14 mouse cellular contexts compared by ENCODE assay signal in genomic region chr12:40434101-40434500, GRCm38 (mm10). TPM values are rescaled to one million over a fixed set of nuclear protein-coding genes. Genes with fewer than 3 reads are reported as not detected.
DNase-seq lines count a peak whose midpoint lies in the region; ATAC-seq and TF ChIP-seq lines count a peak whose summit lies in the region.
"Had no signal": no experiment of that assay in that cellular context is flagged by ENCODE, and none has a peak within 500 bp of the region (broad histone marks: within the 10 kb centered on the region; RNA-seq: fewer than 3 reads in every experiment).

No protein-coding gene starts in this region.

- no peak overlapping the region for H3K4me2 ChIP-seq in hindbrain, postnatal 0 days (ENCODE audit: low read depth, low read length)
- no peak overlapping the region for H3K4me2 ChIP-seq in hindbrain, embryonic 13.5 days
- no peak overlapping the region for H3K4me2 ChIP-seq in midbrain, postnatal 0 days (ENCODE audit: low read depth, low read length, poor library complexity, severe bottlenecking)
- H3K4me2 ChIP-seq in midbrain, embryonic 16.5 days (ENCODE audit: low read length), result no peak overlapping the region
- H3K4me2 ChIP-seq: liver, embryonic 12.5 days had no signal

- no peak for ATAC-seq in hindbrain, postnatal 0 days
- ATAC-seq in hindbrain, embryonic 13.5 days (ENCODE audit: low FRiP score), result no peak
- no peak for ATAC-seq in midbrain, postnatal 0 days (ENCODE audit: low FRiP score)
- ATAC-seq in midbrain, embryonic 16.5 days, result no peak
- ATAC-seq: liver, embryonic 12.5 days had no signal

- H3K9ac ChIP-seq in hindbrain, postnatal 0 days (replicated peaks; ENCODE audit: low read length), result no peak overlapping the region
- no peak overlapping the region for H3K9ac ChIP-seq in hindbrain, embryonic 13.5 days
- H3K9ac ChIP-seq in midbrain, postnatal 0 days (replicated peaks; ENCODE audit: low read length, poor library complexity, severe bottlenecking), result no peak overlapping the region
- no peak overlapping the region for H3K9ac ChIP-seq in midbrain, embryonic 16.5 days (ENCODE audit: low read depth, low read length)
- H3K9ac ChIP-seq: liver, embryonic 12.5 days had no signal

- WGBS in hindbrain, postnatal 0 days, result 31% methylated on average over 3 of the region's 3 CpGs
- WGBS in hindbrain, embryonic 13.5 days, result 58% methylated on average over 3 of the region's 3 CpGs
- 51% methylated on average over 3 of the region's 3 CpGs for WGBS in midbrain, postnatal 0 days
- 79% methylated on average over 3 of the region's 3 CpGs for WGBS in midbrain, embryonic 10.5 days
- 50% methylated on average over 3 of the region's 3 CpGs for WGBS in midbrain, embryonic 16.5 days

- H3K4me1 ChIP-seq in hindbrain, postnatal 0 days (ENCODE audit: insufficient read depth, low read length), result no peaks in the 10 kb centered on the region; the same call in 1 of the 2 replicates
- peaks cover 27% of the 10 kb centered on the region for H3K4me1 ChIP-seq in hindbrain, embryonic 13.5 days (replicated peaks)
- no peaks in the 10 kb centered on the region for H3K4me1 ChIP-seq in midbrain, postnatal 0 days (ENCODE audit: insufficient read depth, low read length)
- peaks cover 46% of the 10 kb centered on the region for H3K4me1 ChIP-seq in midbrain, embryonic 10.5 days
- H3K4me1 ChIP-seq in midbrain, embryonic 16.5 days (ENCODE audit: control insufficient read depth, insufficient read depth, low read length), result peaks cover 2% of the 10 kb centered on the region; the same call in 1 of the 2 replicates

- H3K4me3 ChIP-seq in hindbrain, postnatal 0 days (ENCODE audit: low read length), result no peak overlapping the region
- H3K4me3 ChIP-seq in hindbrain, embryonic 13.5 days, result no peak overlapping the region
- H3K4me3 ChIP-seq in midbrain, postnatal 0 days (ENCODE audit: low read depth, low read length), result no peak overlapping the region
- H3K4me3 ChIP-seq in midbrain, embryonic 10.5 days, result no peak overlapping the region
- no peak overlapping the region for H3K4me3 ChIP-seq in midbrain, embryonic 16.5 days (ENCODE audit: low read depth, low read length)
- H3K4me3 ChIP-seq: embryonic facial prominence, embryonic 10.5 days; gastrocnemius, adult 2 months; liver, embryonic 12.5 days had no signal

- no peaks in the 10 kb centered on the region for H3K36me3 ChIP-seq in hindbrain, postnatal 0 days (ENCODE audit: insufficient read depth, low read length)
- H3K36me3 ChIP-seq in hindbrain, embryonic 13.5 days, result no peaks in the 10 kb centered on the region
- no peaks in the 10 kb centered on the region for H3K36me3 ChIP-seq in midbrain, postnatal 0 days (ENCODE audit: insufficient read depth, low read length)
- H3K36me3 ChIP-seq in midbrain, embryonic 10.5 days, result no peaks in the 10 kb centered on the region
- H3K36me3 ChIP-seq in midbrain, embryonic 16.5 days (ENCODE audit: control insufficient read depth, insufficient read depth, low read length), result no peaks in the 10 kb centered on the region
- H3K36me3 ChIP-seq: embryonic facial prominence, embryonic 10.5 days; liver, embryonic 12.5 days had no signal

- no peak for TF ChIP-seq CTCF in hindbrain, postnatal 0 days (IDR thresholded peaks at IDR 0.05; ENCODE audit: low read depth)
- TF ChIP-seq CTCF in midbrain, postnatal 0 days (IDR thresholded peaks at IDR 0.05), result no peak

- peak; percentile 34 for DNase-seq in cerebellum, adult 9-10 months
- no peak for DNase-seq in cerebellum, adult 8-10 months
- DNase-seq in hindbrain, postnatal 0 days (ENCODE audit: low spot score), result peak; percentile 34
- peak; percentile 24 for DNase-seq in midbrain, postnatal 0 days (ENCODE audit: low spot score)
- no peak for DNase-seq in midbrain, embryonic 10.5 days (ENCODE audit: low spot score)
- no peak for DNase-seq in left cerebral cortex, adult 18-20 months (ENCODE audit: low spot score in 2 of 2)
- DNase-seq: cerebellum, adult 9-11 months; gastrocnemius, adult 2 months; heart, postnatal 36 days; right cerebral cortex, postnatal 14 days had no signal

- no peak overlapping the region for H3K27ac ChIP-seq in hindbrain, postnatal 0 days
- no peak overlapping the region for H3K27ac ChIP-seq in hindbrain, embryonic 13.5 days
- H3K27ac ChIP-seq in midbrain, postnatal 0 days (ENCODE audit: low read depth, low read length), result no peak overlapping the region
- H3K27ac ChIP-seq in midbrain, embryonic 10.5 days (replicated peaks), result no peak overlapping the region
- H3K27ac ChIP-seq in midbrain, embryonic 16.5 days (ENCODE audit: low read length), result no peak overlapping the region
- H3K27ac ChIP-seq: embryonic facial prominence, embryonic 10.5 days; gastrocnemius, adult 2 months; liver, embryonic 12.5 days had no signal

- H3K9me3 ChIP-seq in hindbrain, postnatal 0 days (ENCODE audit: low read length), result no peaks in the 10 kb centered on the region
- no peaks in the 10 kb centered on the region for H3K9me3 ChIP-seq in hindbrain, embryonic 13.5 days
- no peaks in the 10 kb centered on the region for H3K9me3 ChIP-seq in midbrain, postnatal 0 days (ENCODE audit: low read length)
- H3K9me3 ChIP-seq in midbrain, embryonic 10.5 days (replicated peaks), result no peaks in the 10 kb centered on the region
- no peaks in the 10 kb centered on the region for H3K9me3 ChIP-seq in midbrain, embryonic 16.5 days (replicated peaks; ENCODE audit: control insufficient read depth, low read length, poor library complexity, severe bottlenecking)
- H3K9me3 ChIP-seq: embryonic facial prominence, embryonic 10.5 days; liver, embryonic 12.5 days had no signal

- no peaks in the 10 kb centered on the region for H3K27me3 ChIP-seq in hindbrain, postnatal 0 days (ENCODE audit: insufficient read depth, low read length)
- H3K27me3 ChIP-seq in hindbrain, embryonic 13.5 days, result no peaks in the 10 kb centered on the region
- H3K27me3 ChIP-seq in midbrain, postnatal 0 days (ENCODE audit: insufficient read depth, low read length), result no peaks in the 10 kb centered on the region
- no peaks in the 10 kb centered on the region for H3K27me3 ChIP-seq in midbrain, embryonic 10.5 days (ENCODE audit: low read depth, poor library complexity, severe bottlenecking)
- no peaks in the 10 kb centered on the region for H3K27me3 ChIP-seq in midbrain, embryonic 16.5 days (ENCODE audit: control insufficient read depth, insufficient read depth, low read depth, low read length)
- H3K27me3 ChIP-seq: liver, embryonic 12.5 days had no signal

RNA-seq across cellular contexts. Expression of gene Zfp277, which starts 11.6 kb away (rescaled TPM):
- 21.6 and 24.6 TPM in 2 replicates for total RNA-seq in hindbrain, postnatal 0 days (2014; rRNA removed)
- polyA plus RNA-seq in hindbrain, postnatal 0 days (2015; fragmentation: Nextera tagmentation; extraction: Ambion mirVana), result 31.1 and 32.9 TPM in 2 replicates
- 29.9 TPM in 2 replicates for polyA plus RNA-seq in hindbrain, embryonic 13.5 days (2015; fragmentation: Nextera tagmentation; extraction: Ambion mirVana)
- total RNA-seq in midbrain, postnatal 0 days (2014; rRNA removed), result 22.9 and 26.3 TPM in 2 replicates
- 29.9 and 31.4 TPM in 2 replicates for polyA plus RNA-seq in midbrain, postnatal 0 days (2015; fragmentation: Nextera tagmentation; extraction: Ambion mirVana)
- polyA plus RNA-seq in midbrain, embryonic 10.5 days (2016; fragmentation: Nextera tagmentation; extraction: Ambion mirVana), result 38.3 and 39.6 TPM in 2 replicates
- 10 to 100 TPM; 19.2 to 19.7 TPM for total RNA-seq in left cerebral cortex, adult 18-20 months (2021)
- 30.1 TPM in 2 replicates for polyA plus RNA-seq in midbrain, embryonic 16.5 days (2015; fragmentation: Nextera tagmentation; extraction: Ambion mirVana)

RNA-seq across cellular contexts. Expression of gene Dock4, which starts 11.7 kb away (rescaled TPM):
- total RNA-seq in hindbrain, postnatal 0 days (2014; rRNA removed), result 25.9 and 30.7 TPM in 2 replicates
- 16.4 and 16.7 TPM in 2 replicates for polyA plus RNA-seq in hindbrain, postnatal 0 days (2015; fragmentation: Nextera tagmentation; extraction: Ambion mirVana)
- polyA plus RNA-seq in hindbrain, embryonic 13.5 days (2015; fragmentation: Nextera tagmentation; extraction: Ambion mirVana), result 40.5 and 43.4 TPM in 2 replicates
- total RNA-seq in midbrain, postnatal 0 days (2014; rRNA removed), result 28.6 and 38.7 TPM in 2 replicates
- 12.3 and 15.5 TPM in 2 replicates for polyA plus RNA-seq in midbrain, postnatal 0 days (2015; fragmentation: Nextera tagmentation; extraction: Ambion mirVana)
- 14.0 and 16.8 TPM in 2 replicates for polyA plus RNA-seq in midbrain, embryonic 10.5 days (2016; fragmentation: Nextera tagmentation; extraction: Ambion mirVana)
- 10 to 100 TPM; 83.8 to 86.5 TPM for total RNA-seq in left cerebral cortex, adult 18-20 months (2021)
- 34.8 and 38.7 TPM in 2 replicates for polyA plus RNA-seq in midbrain, embryonic 16.5 days (2015; fragmentation: Nextera tagmentation; extraction: Ambion mirVana)

Comparison
In these comparisons a context has a peak if more than half of its experiments do, and no peak if none do; other contexts are left out.
1. DNase-seq: peak in cerebellum, adult 9-10 months (single experiment), hindbrain, postnatal 0 days (single experiment) and midbrain, postnatal 0 days (single experiment); none in cerebellum, adult 8-10 months (single experiment), midbrain, embryonic 10.5 days (single experiment) and left cerebral cortex, adult 18-20 months (0 of 2).